Mouse (Mus musculus) heart, postnatal 0 days (tissue): ENCODE measurements at regions not wholly inside any gene's neighbourhood (a gene's known extent, or its start where the extent isn't known, plus 50 kb on each side); places are given as distances from the start of the nearest gene placed in this dataset.

Experiments
- CTCF ChIP-seq: IDR thresholded peaks from 2 replicates; pipeline ENCODE4 v1.5.1; 2016; ENCODE audit warnings: antibody characterized with exemption, control low read depth, low read depth
- EP300 ChIP-seq: IDR thresholded peaks from 2 replicates; pipeline ENCODE4 v1.6.1; 2016; ENCODE audit warnings: antibody characterized with exemption, low read depth

GRCm38 (mm10) chr1:13798848-13799247 lies 2294.3 kb downstream of the 4930444P10Rik start:
- TF ChIP-seq CTCF (no peak), EP300 (no peak)
